Mouse (Mus musculus) lung, adult 2 months (tissue): ENCODE measurements at regions not wholly inside any gene's neighbourhood (a gene's known extent, or its start where the extent isn't known, plus 50 kb on each side); places are given as distances from the start of the nearest gene placed in this dataset.

Source experiments
- CTCF ChIP-seq: fragments of 200-500 bp; IDR thresholded peaks from 2 replicates; pipeline ENCODE4 v1.5.1; 2011; ENCODE audit warnings: mild to moderate bottlenecking, low read length, control low read depth; ENCODE audit not compliant: insufficient read depth
- POLR2A ChIP-seq: fragments of 200-500 bp; IDR thresholded peaks from 2 replicates; pipeline ENCODE4 v1.6.1; 2011; ENCODE audit warnings: low read depth, mild to moderate bottlenecking, control low read depth, low read length, borderline replicate concordance; ENCODE audit errors: extremely low read depth

DNA sequence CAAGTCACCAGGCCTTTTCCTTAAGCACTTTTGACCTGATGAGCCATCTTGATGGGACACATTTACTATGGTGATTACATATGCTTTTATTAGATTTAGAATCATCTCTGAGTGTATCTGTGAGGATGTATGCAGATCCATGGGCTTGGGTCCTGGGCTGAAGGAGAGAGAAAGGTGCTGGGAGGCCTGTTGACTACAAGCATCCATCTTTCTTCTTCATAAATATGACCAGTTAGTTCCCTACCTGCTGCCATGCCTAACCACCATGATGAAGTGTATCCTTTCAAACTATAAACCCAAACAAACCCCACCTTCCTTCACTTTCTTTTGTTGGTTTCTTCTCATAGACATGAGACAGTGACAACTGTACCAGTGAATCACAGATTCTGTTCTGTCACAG is 492.2 kb upstream of the Klf4 start:
- TF ChIP-seq POLR2A (no peak), CTCF (no peak)
